Mouse (Mus musculus) urinary bladder, postnatal 36 days (tissue): ENCODE results near the gene Kremen1.

Source experiments
- DNase-seq, 2 experiments: peaks; one replicate each; pipeline ENCODE4 v3.0.0; 2022; ENCODE audit warnings: low spot score in 2 of 2, mixed read lengths in 1 of 2

Gene Kremen1

GRCm38 (mm10) chr11:5269846-5270461 lies 8.6 kb upstream of the Kremen1 start:
- DNase-seq, result no peak

GRCm38 (mm10) chr11:5265764-5266163 lies 4.4 kb upstream of the Kremen1 start:
- no peak for DNase-seq

- peak; percentile 73 to 77 for DNase-seq
Observed at GRCm38 (mm10) chr11:5263078-5263730, 1.8 kb upstream of the Kremen1 start.

- peak in 1 of 2 experiments; percentile 51 for DNase-seq
Observed at GRCm38 (mm10) chr11:5260942-5261459, 357 bp downstream of the Kremen1 start.

- DNase-seq, result no peak
Observed at GRCm38 (mm10) chr11:5259944-5260598, 1.3 kb downstream of the Kremen1 start.

GRCm38 (mm10) chr11:5258036-5258435 lies 3.3 kb downstream of the Kremen1 start:
- no peak for DNase-seq

GRCm38 (mm10) chr11:5257151-5257862 lies 4.1 kb downstream of the Kremen1 start:
- no peak for DNase-seq

- no peak for DNase-seq
Observed at GRCm38 (mm10) chr11:5255509-5256014, 5.8 kb downstream of the Kremen1 start.

- DNase-seq, result no peak
Observed at GRCm38 (mm10) chr11:5254016-5254415, 7.3 kb downstream of the Kremen1 start.

- no peak for DNase-seq
Observed at GRCm38 (mm10) chr11:5253528-5253927, 7.8 kb downstream of the Kremen1 start.

GRCm38 (mm10) chr11:5252727-5253126 lies 8.6 kb downstream of the Kremen1 start:
- DNase-seq, result no peak

GRCm38 (mm10) chr11:5251112-5251511 lies 10.2 kb downstream of the Kremen1 start:
- no peak for DNase-seq

GRCm38 (mm10) chr11:5248200-5248599 lies 13.2 kb downstream of the Kremen1 start:
- DNase-seq, result no peak

- DNase-seq, result no peak
Observed at GRCm38 (mm10) chr11:5245431-5245830, 15.9 kb downstream of the Kremen1 start.

- DNase-seq, result no peak
Observed at GRCm38 (mm10) chr11:5244749-5245130, 16.6 kb downstream of the Kremen1 start.

GRCm38 (mm10) chr11:5243812-5244748 lies 17.3 kb downstream of the Kremen1 start:
- DNase-seq, result peak; percentile 58 to 69

GRCm38 (mm10) chr11:5243208-5243607 lies 18.1 kb downstream of the Kremen1 start:
- no peak for DNase-seq

GRCm38 (mm10) chr11:5242158-5242557 lies 19.2 kb downstream of the Kremen1 start:
- DNase-seq, result no peak

GRCm38 (mm10) chr11:5239706-5240690 lies 21.4 kb downstream of the Kremen1 start:
- peak; percentile 56 to 63 for DNase-seq
